Mouse (Mus musculus): Measurements from ENCODE around the gene Tmem51. TPM values are rescaled to one million over a fixed set of nuclear protein-coding genes. Genes with fewer than 3 reads are reported as not detected.

Gene Tmem51
- polyA plus RNA-seq, 1 experiment from 2014 or later, result 6.3 TPM

GRCm38 (mm10) chr4:142039662-142040353 is 44.3 kb downstream of the Tmem51 start:
- Histone ChIP-seq H3K4me2 (ENCODE audit: low read depth, low read length, severe bottlenecking) (no peak overlapping the region), H3K4me3 (ENCODE audit: low read depth, low read length) (no peak overlapping the region), H3K9ac (ENCODE audit: low read length) (no peak overlapping the region), H3K9me3 (ENCODE audit: control insufficient read depth, low read length) (no peaks in the 10 kb centered on the region), H3K4me1 (replicated peaks; ENCODE audit: control insufficient read depth, insufficient read depth, low read length) (no peaks in the 10 kb centered on the region), H3K36me3 (ENCODE audit: control insufficient read depth, insufficient read depth, low read length) (no peaks in the 10 kb centered on the region), H3K27ac (ENCODE audit: low read depth, low read length) (no peak overlapping the region), H3K27me3 (ENCODE audit: control insufficient read depth, insufficient read depth, low read length) (no peaks in the 10 kb centered on the region)
- ATAC-seq (replicated peaks; ENCODE audit: low FRiP score), result no peak
- WGBS, result 93% methylated on average over 9 of the region's 9 CpGs
- DNase-seq (ENCODE audit: low spot score), result no peak

- DNase-seq (ENCODE audit: low spot score) (no peak), ATAC-seq (replicated peaks; ENCODE audit: low FRiP score) (no peak)
- Histone ChIP-seq H3K4me1 (replicated peaks; ENCODE audit: control insufficient read depth, insufficient read depth, low read length) (no peaks in the 10 kb centered on the region), H3K27me3 (ENCODE audit: control insufficient read depth, insufficient read depth, low read length) (no peaks in the 10 kb centered on the region), H3K9me3 (ENCODE audit: control insufficient read depth, low read length) (no peaks in the 10 kb centered on the region), H3K4me2 (ENCODE audit: low read depth, low read length, severe bottlenecking) (no peak overlapping the region), H3K36me3 (ENCODE audit: control insufficient read depth, insufficient read depth, low read length) (no peaks in the 10 kb centered on the region), H3K27ac (ENCODE audit: low read depth, low read length) (no peak overlapping the region), H3K4me3 (ENCODE audit: low read depth, low read length) (no peak overlapping the region), H3K9ac (ENCODE audit: low read length) (no peak overlapping the region)
- WGBS, result 75% methylated on average over 4 of the region's 4 CpGs
Observed at GRCm38 (mm10) chr4:142037897-142038296, 46.2 kb downstream of the Tmem51 start.

GRCm38 (mm10) chr4:142028533-142028932 is 55.6 kb downstream of the Tmem51 start:
- no peaks in the 10 kb centered on the region for H3K27me3 ChIP-seq (ENCODE audit: control insufficient read depth, insufficient read depth, low read length)
- DNase-seq (ENCODE audit: low spot score), result no peak
- WGBS, result 93% methylated on average over 13 of the region's 13 CpGs

GRCm38 (mm10) chr4:142026965-142027364 is 57.1 kb downstream of the Tmem51 start:
- 91% methylated on average over 2 of the region's 2 CpGs for WGBS
- no peak overlapping the region for H3K4me3 ChIP-seq (ENCODE audit: low read depth, low read length)
- H3K36me3 ChIP-seq (ENCODE audit: control insufficient read depth, insufficient read depth, low read length), result no peaks in the 10 kb centered on the region
- ATAC-seq (replicated peaks; ENCODE audit: low FRiP score), result no peak
- no peaks in the 10 kb centered on the region for H3K27me3 ChIP-seq (ENCODE audit: control insufficient read depth, insufficient read depth, low read length)
- H3K9me3 ChIP-seq (ENCODE audit: control insufficient read depth, low read length), result no peaks in the 10 kb centered on the region
- no peaks in the 10 kb centered on the region for H3K4me1 ChIP-seq (replicated peaks; ENCODE audit: control insufficient read depth, insufficient read depth, low read length)
- DNase-seq (ENCODE audit: low spot score), result no peak
- no peak overlapping the region for H3K27ac ChIP-seq (ENCODE audit: low read depth, low read length)
- no peak overlapping the region for H3K4me2 ChIP-seq (ENCODE audit: low read depth, low read length, severe bottlenecking)
- no peak overlapping the region for H3K9ac ChIP-seq (ENCODE audit: low read length)

More at GRCm38 (mm10) chr4:142028533-142028932, 55.6 kb downstream of the Tmem51 start:
- Histone ChIP-seq H3K9ac (ENCODE audit: low read length) (no peak overlapping the region), H3K4me1 (replicated peaks; ENCODE audit: control insufficient read depth, insufficient read depth, low read length) (no peaks in the 10 kb centered on the region), H3K4me3 (ENCODE audit: low read depth, low read length) (no peak overlapping the region), H3K9me3 (ENCODE audit: control insufficient read depth, low read length) (no peaks in the 10 kb centered on the region), H3K27ac (ENCODE audit: low read depth, low read length) (no peak overlapping the region), H3K4me2 (ENCODE audit: low read depth, low read length, severe bottlenecking) (no peak overlapping the region), H3K36me3 (ENCODE audit: control insufficient read depth, insufficient read depth, low read length) (no peaks in the 10 kb centered on the region)
- no peak for ATAC-seq (replicated peaks; ENCODE audit: low FRiP score)

GRCm38 (mm10) chr4:142024536-142024935 is 59.6 kb downstream of the Tmem51 start:
- DNase-seq (ENCODE audit: low spot score) (no peak), ATAC-seq (replicated peaks; ENCODE audit: low FRiP score) (no peak)
- Histone ChIP-seq H3K27ac (ENCODE audit: low read depth, low read length) (no peak overlapping the region), H3K36me3 (ENCODE audit: control insufficient read depth, insufficient read depth, low read length) (no peaks in the 10 kb centered on the region), H3K4me1 (replicated peaks; ENCODE audit: control insufficient read depth, insufficient read depth, low read length) (no peaks in the 10 kb centered on the region), H3K4me3 (ENCODE audit: low read depth, low read length) (no peak overlapping the region), H3K9ac (ENCODE audit: low read length) (no peak overlapping the region), H3K27me3 (ENCODE audit: control insufficient read depth, insufficient read depth, low read length) (no peaks in the 10 kb centered on the region), H3K9me3 (ENCODE audit: control insufficient read depth, low read length) (no peaks in the 10 kb centered on the region), H3K4me2 (ENCODE audit: low read depth, low read length, severe bottlenecking) (no peak overlapping the region)
- whole genome bisulfite sequencing, result 97% methylated on average over 2 of the region's 2 CpGs

GRCm38 (mm10) chr4:142023166-142023565 is 60.9 kb downstream of the Tmem51 start:
- whole genome bisulfite sequencing, result 81% methylated on average over 4 of the region's 4 CpGs

GRCm38 (mm10) chr4:142017686-142018085 is 66.4 kb downstream of the Tmem51 start:
- Histone ChIP-seq H3K4me1 (replicated peaks; ENCODE audit: control insufficient read depth, insufficient read depth, low read length) (peaks cover 7% of the 10 kb centered on the region; the same call in 1 of the 2 replicates), H3K4me3 (ENCODE audit: low read depth, low read length) (no peak overlapping the region), H3K4me2 (ENCODE audit: low read depth, low read length, severe bottlenecking) (no peak overlapping the region), H3K27ac (ENCODE audit: low read depth, low read length) (no peak overlapping the region), H3K9me3 (ENCODE audit: control insufficient read depth, low read length) (no peaks in the 10 kb centered on the region), H3K9ac (ENCODE audit: low read length) (no peak overlapping the region), H3K27me3 (ENCODE audit: control insufficient read depth, insufficient read depth, low read length) (peaks cover 10% of the 10 kb centered on the region; the same call in 1 of the 2 replicates), H3K36me3 (ENCODE audit: control insufficient read depth, insufficient read depth, low read length) (no peaks in the 10 kb centered on the region)
- DNase-seq (ENCODE audit: low spot score) (no peak), ATAC-seq (replicated peaks; ENCODE audit: low FRiP score) (no peak)
- WGBS, result 70% methylated on average over 15 of the region's 15 CpGs

More at GRCm38 (mm10) chr4:142023166-142023565, 60.9 kb downstream of the Tmem51 start:
- Histone ChIP-seq H3K4me1 (replicated peaks; ENCODE audit: control insufficient read depth, insufficient read depth, low read length) (no peaks in the 10 kb centered on the region), H3K27ac (ENCODE audit: low read depth, low read length) (no peak overlapping the region), H3K9me3 (ENCODE audit: control insufficient read depth, low read length) (no peaks in the 10 kb centered on the region), H3K27me3 (ENCODE audit: control insufficient read depth, insufficient read depth, low read length) (no peaks in the 10 kb centered on the region), H3K36me3 (ENCODE audit: control insufficient read depth, insufficient read depth, low read length) (no peaks in the 10 kb centered on the region), H3K4me2 (ENCODE audit: low read depth, low read length, severe bottlenecking) (no peak overlapping the region), H3K4me3 (ENCODE audit: low read depth, low read length) (no peak overlapping the region), H3K9ac (ENCODE audit: low read length) (no peak overlapping the region)
- DNase-seq (ENCODE audit: low spot score) (no peak), ATAC-seq (replicated peaks; ENCODE audit: low FRiP score) (no peak)

- Histone ChIP-seq H3K4me3 (ENCODE audit: low read depth, low read length) (peak within 1 kb of the TSS; percentile 32), H3K4me1 (replicated peaks; ENCODE audit: control insufficient read depth, insufficient read depth, low read length) (peaks cover 7% of the 10 kb centered on the region; the same call in 1 of the 2 replicates), H3K27me3 (ENCODE audit: control insufficient read depth, insufficient read depth, low read length) (peaks cover 10% of the 10 kb centered on the region; the same call in 1 of the 2 replicates), H3K4me2 (ENCODE audit: low read depth, low read length, severe bottlenecking) (peak within 1 kb of the TSS; percentile 63), H3K36me3 (ENCODE audit: control insufficient read depth, insufficient read depth, low read length) (no peaks in the 10 kb centered on the region), H3K9me3 (ENCODE audit: control insufficient read depth, low read length) (no peaks in the 10 kb centered on the region), H3K27ac (ENCODE audit: low read depth, low read length) (no peak within 1 kb of the TSS), H3K9ac (ENCODE audit: low read length) (peak within 1 kb of the TSS; percentile 47; the same call in 1 of the 2 replicates)
- DNase-seq (ENCODE audit: low spot score) (peak; percentile 92), ATAC-seq (replicated peaks; ENCODE audit: low FRiP score) (peak; percentile 91)
- WGBS, result under 1% methylated on average over 44 of the region's 46 CpGs
Observed at GRCm38 (mm10) chr4:142014659-142015608, 69.2 kb downstream of the Tmem51 start, which contains the start of gene Fhad1. TSS of gene Fhad1 (minus strand) at chr4:142015082.
